Mouse (Mus musculus) gastrocnemius, postnatal 10 days (tissue): ENCODE measurements around the gene Arfgef3. TPM values are rescaled to one million over a fixed set of nuclear protein-coding genes. Genes with fewer than 3 reads are reported as not detected.

Experiments used
- DNase-seq: peaks from one replicate; pipeline ENCODE4 v3.0.0; 2021; ENCODE audit warnings: mixed read lengths
- long read RNA-seq, 2 experiments: library from polyadenylated mRNA; stranded (forward); transcript quantifications; one replicate each; pipeline ENCODE4 v2.0.0; 2021
- total RNA-seq, 2 experiments: library from RNA; stranded (reverse); gene quantifications; 2 replicates each; pipeline ENCODE4 v1.2.3; 2021

The Arfgef3 gene
- total RNA-seq = 1 to 10 TPM; 1.7 to 2.3 TPM
- long read RNA-seq, experiment 1, full-length matches to known transcripts = 1 of 1 reads
- long read RNA-seq, experiment 1, partial matches to known transcripts = 0 of 1 reads
- long read RNA-seq, experiment 1, other reads (novel, unspliced or antisense) = 0 of 1 reads
- long read RNA-seq, experiment 2 = 0 reads

- DNase-seq = peak; percentile 51
Observed at GRCm38 (mm10) chr10:18743286-18744142, at the start of gene Arfgef3. Arfgef3 (minus strand) TSS chr10:18743949.

DNA sequence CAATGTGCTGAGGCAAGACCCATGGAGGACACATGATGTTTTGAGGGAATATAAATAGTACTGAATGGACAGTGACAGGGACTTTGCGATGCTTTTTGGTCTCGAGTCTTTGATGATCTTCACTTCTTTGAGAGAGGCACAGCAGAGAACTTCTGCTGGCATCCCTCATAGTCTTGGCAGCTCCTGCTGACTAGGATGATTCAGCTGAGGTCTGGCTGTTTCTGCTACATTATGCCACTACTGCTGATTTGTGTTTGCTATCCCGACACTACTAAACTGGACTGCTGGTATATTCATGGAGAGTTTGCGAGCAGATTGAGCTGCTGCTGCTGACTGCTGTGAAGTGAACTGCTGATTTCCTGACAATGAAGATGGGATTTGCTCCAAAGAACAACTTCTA is 46.3 kb upstream of the Arfgef3 start:
- DNase-seq = no peak

DNA sequence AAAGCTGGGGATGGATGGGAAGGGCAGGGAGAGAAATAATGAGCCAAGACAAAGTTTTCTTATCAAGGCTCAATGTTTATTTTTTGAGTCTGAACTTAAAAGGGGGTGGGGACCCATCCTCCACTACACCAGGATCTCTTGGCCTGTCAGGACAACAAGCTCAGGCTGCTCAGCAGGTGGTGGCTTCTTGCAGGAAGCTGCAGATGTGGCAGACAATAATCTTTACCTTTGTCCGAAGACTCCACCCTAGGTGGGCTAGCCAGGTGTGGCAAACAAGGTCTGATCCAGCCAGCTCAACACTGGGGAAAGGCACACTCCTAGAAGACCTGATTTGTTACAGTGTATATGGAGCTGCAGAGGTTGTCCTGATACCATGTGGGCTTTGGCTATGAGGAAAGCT is 44.9 kb upstream of the Arfgef3 start:
- no peak for DNase-seq

DNA sequence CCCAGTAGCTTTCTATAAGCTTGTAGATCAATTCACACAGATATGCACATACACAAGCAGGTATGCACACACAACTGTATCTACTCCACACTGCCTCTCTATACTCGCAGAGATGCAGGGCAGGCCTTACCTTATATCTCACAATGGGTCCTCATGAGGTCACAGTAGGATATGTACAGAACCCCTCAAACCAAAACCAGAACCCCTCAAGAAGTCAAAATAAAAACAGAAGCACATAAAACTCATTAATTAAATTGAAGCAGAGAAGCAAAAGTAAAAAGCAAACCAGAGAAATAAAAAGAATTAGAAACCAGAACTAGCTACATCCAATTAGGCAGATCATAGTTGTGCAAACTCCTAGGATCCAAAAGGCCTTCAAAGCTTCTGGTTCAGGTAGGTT is 42.9 kb upstream of the Arfgef3 start, which contains the start of gene Gm4922:
TSS of gene Gm4922 (minus strand) at position 101 of the 400 bp plus-strand sequence.
- DNase-seq = no peak

GRCm38 (mm10) chr10:18777546-18777945 is 33.8 kb upstream of the Arfgef3 start:
- no peak for DNase-seq

GRCm38 (mm10) chr10:18772537-18773179 is 28.9 kb upstream of the Arfgef3 start:
- no peak for DNase-seq

DNA sequence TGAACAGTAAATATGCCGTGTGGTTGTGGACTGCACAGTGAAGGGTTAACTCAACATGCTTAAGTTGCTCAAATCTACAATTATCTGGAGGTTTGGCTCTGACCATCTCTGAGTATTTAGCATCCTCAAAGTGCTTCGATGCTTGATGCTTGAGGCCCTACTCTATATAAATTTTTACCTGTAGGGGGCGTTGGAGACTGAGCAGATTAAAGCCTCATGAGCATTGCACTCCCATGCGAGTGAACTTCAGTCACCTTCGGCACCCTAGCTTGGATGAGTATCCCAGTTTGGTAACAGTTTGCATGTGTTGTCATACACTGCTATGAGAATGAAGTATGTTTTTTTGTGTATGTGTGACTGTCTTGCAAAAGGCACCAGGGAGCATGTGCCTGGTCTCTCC is 26.2 kb upstream of the Arfgef3 start:
- DNase-seq = no peak

DNA sequence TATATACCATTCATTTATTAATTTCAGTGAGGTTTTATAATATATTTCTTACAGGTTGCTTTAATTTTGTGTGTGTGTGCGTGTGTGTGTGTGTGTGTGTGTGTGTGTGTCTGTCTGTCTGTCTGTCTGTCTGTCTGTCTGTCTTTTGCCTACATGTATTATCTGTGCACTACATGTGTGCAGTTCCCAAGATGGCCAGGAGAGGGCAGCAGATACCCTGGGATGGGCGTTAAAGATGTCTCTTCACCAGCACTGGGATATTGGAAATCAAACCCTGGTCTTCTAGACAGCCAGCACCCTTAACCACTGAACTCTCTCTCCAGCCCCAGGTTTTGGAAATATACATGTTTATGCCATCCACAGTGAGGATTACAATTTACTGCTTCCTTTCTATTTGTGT is 16.5 kb upstream of the Arfgef3 start:
- peak; percentile 69 for DNase-seq

DNA sequence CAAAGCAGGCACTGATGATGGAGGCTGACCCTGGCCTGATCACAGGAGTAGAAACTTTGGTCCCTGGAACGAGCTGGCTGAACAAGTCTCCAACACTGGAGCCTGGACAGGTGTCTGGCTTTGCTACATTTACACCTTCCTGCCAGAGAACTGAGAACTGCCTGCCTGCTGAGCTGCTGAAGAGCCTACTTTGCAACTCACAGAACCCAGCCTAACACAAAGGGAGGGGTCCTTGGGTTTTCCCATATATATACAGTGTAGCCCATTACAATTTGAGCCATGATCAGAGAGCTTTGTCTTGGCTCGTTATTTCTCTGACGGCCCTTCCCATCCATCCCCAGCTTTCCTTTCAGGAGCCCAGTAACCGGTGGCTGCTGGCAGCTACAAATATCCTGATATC is 6.3 kb upstream of the Arfgef3 start:
- DNase-seq = no peak

GRCm38 (mm10) chr10:18742086-18742485 is 1.7 kb downstream of the Arfgef3 start:
- no peak for DNase-seq

- DNase-seq = no peak
Observed at GRCm38 (mm10) chr10:18741024-18741423, 2.7 kb downstream of the Arfgef3 start.

DNA sequence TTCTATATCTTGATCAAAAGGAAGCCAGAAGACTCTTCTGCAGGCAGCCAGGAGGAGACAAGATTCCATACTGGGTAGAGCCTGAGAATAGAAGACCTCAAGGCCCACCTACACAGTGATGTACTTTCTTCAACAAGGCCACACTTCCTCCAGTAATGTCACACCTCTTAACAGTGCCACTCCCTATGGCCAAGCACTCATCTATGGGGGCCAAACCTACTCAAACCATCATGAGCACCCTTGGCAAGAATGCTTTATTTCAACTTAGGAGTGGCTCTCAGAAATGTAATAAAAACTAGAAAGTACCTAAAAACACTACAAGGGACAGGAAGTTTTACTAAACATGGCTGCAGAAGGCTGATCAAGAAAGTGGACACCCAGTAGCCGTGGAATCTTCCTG is 15.2 kb downstream of the Arfgef3 start:
- DNase-seq = no peak

DNA sequence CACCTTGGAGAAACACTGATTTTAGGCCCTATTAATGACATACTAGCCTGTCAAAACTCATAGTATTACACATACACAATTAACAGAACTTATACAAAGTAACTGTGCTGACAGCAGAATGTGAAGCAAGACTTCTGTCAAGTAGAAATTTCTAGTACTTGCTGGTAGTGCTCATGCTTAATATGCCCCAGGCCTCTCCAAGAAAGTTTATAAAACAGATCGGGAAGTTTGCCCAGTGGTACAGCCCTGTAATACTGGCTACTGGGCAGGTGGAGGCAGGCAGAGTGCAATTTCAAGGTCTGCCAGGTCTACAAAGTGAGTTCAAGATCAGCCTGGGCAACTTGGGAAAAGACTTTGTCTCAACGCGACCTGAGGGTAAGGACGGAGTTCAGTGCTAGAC is 32.3 kb downstream of the Arfgef3 start:
- DNase-seq = no peak

GRCm38 (mm10) chr10:18710949-18711348 is 32.8 kb downstream of the Arfgef3 start:
- peak; percentile 8 for DNase-seq

DNA sequence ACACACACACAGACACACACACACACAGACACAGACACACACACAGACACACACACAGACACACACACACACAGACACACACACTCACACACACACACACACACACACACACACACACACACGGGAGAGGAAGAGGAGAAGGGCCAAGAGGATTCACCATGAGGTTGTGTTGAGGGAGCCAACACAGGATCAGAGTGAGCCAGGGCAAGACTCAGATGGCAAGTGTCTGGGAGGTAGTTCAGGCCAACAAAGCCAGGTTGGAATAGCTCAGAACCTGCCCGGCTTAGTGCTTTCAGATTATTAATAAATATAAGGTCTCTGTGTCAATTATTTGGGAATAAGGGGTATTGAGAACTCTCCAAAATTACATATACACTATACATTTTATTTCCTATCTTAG is 33.9 kb downstream of the Arfgef3 start:
- DNase-seq = no peak

- DNase-seq = no peak
Observed at GRCm38 (mm10) chr10:18708641-18709040, 35.1 kb downstream of the Arfgef3 start.

DNA sequence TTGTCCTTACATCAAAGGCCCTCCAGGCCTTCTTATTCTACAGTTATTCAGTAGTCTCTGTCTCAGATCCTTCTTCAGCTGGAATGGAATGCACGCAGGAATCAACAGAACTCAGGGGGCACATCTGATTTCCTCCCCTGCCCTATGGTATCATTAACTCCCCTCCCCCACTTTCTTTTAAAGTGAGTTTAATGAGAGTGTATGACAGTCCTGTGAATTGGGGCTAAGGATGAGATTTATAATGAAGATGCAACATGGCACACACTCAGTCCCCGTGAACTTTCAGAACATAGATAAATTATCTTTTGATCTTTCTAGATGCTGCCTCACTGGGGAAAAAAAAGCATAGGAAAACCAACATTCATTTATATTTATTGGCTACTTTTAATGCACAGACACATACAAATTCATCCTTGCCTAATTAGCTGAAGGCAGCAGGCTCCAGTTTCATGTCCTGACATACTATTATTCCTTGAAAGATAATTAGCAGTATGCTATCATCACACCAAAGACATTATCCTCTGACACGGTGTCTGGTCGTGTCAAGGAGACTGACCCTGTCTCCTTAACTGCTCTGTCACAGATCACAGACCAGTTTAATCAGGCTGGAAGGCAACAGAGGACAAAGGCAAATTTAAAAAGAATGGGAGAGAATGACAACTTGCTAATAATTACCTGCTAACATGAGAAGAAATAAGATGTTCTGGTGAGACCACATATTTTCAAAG is 39.2 kb downstream of the Arfgef3 start:
- DNase-seq = no peak

GRCm38 (mm10) chr10:18701517-18701916 is 42.2 kb downstream of the Arfgef3 start:
- DNase-seq = no peak

GRCm38 (mm10) chr10:18700117-18700516 is 43.6 kb downstream of the Arfgef3 start:
- DNase-seq = peak; percentile 24

DNA sequence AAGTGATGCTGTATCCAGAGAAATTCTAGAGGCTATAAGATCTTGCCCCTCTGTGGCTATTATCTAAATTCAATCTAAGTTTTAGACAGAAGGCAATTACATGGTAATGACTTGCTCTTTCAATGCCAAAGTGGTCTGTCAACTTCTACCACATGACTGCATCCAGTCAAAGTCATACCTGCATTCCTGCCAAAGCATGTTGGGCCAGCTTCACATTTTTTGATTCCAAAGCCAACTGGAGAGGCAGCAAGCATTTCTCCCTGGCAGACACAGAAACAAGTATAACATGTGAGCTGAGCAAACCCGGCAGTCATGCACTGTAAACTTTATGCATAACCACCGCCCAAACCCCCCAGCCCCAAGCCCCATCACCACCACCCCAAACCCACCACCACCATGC is 44.6 kb downstream of the Arfgef3 start:
- DNase-seq = no peak

GRCm38 (mm10) chr10:18696461-18696860 is 47.3 kb downstream of the Arfgef3 start:
- no peak for DNase-seq

- DNase-seq = no peak
Observed at GRCm38 (mm10) chr10:18688234-18688633, 55.5 kb downstream of the Arfgef3 start.
